Mouse (Mus musculus) liver, adult (tissue): ENCODE data around the gene Fam107b.

Source experiments
- GATA4 ChIP-seq: IDR thresholded peaks from 2 replicates; pipeline ENCODE4 v1.6.1; 2014; ENCODE audit warnings: mild to moderate bottlenecking, low read length; ENCODE audit not compliant: insufficient replicate concordance

Fam107b gene

GRCm38 (mm10) chr2:3737917-3738694, 167.8 kb downstream of the Fam107b start:
- TF ChIP-seq GATA4 = no peak

GRCm38 (mm10) chr2:3738734-3739133, 168.4 kb downstream of the Fam107b start:
- no peak for TF ChIP-seq GATA4

- TF ChIP-seq GATA4 = no peak
Measured at GRCm38 (mm10) chr2:3739351-3739961, 169.2 kb downstream of the Fam107b start.

DNA sequence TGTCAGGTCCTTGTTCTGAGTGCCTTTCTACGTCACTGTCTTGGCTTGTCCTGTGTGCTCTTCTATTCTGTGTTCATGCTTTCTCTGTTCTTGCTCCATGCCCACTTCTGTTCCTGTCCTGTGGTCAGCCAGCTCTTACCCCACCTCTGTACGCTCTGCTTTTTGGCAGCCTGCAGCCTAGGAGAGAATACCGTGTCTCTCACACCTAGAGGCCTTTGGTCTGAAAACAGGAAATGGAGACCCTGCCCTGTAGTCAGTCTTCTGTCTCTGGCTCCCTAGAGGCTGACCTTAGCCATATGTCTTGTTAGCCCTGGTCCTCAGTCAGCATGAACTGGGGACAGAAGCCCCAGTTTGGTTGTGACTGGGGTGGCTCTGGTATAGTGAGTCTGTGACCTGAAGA, 170.0 kb downstream of the Fam107b start:
- TF ChIP-seq GATA4 = no peak

DNA sequence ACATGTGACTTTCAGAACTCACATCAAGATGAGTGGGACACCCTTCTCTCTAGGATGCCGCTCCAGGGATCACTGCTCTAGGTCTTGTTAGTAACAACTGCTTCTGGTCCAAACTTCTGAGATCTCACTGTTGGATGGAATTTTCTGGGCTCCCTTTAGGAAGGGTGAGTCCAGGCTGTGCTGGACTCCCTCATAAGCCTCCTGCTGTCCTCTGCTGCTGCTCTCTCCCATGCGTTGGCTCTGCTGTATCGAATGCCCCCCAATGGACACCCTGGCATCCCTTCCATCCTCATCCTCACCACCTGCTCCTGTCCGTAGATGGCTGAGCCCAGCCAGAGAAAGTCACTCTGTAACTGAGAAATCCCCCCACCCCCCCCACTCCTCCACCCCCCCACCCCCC, 170.4 kb downstream of the Fam107b start:
- no peak for TF ChIP-seq GATA4

DNA sequence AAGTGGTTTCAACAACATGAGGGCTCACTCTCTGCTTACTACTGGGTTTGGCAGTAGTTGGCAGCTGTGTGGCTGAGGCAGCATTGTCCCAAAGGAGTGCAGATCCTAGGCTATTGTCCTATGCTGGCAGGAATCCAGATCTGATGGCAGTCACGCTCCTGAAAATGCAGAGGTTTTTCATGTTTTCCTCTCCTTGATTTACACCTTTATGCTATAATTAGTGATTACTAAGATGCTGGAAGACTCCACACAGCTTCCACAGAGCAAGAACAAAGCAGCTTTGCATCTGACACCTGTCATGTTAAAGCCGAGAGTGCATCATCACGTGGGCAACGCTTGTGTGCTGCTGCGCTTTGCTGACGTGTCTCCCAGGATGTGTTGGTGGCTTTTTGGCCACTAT, 172.2 kb downstream of the Fam107b start:
- TF ChIP-seq GATA4 = no peak

- no peak for TF ChIP-seq GATA4
Measured at GRCm38 (mm10) chr2:3745041-3745440, 174.8 kb downstream of the Fam107b start.

DNA sequence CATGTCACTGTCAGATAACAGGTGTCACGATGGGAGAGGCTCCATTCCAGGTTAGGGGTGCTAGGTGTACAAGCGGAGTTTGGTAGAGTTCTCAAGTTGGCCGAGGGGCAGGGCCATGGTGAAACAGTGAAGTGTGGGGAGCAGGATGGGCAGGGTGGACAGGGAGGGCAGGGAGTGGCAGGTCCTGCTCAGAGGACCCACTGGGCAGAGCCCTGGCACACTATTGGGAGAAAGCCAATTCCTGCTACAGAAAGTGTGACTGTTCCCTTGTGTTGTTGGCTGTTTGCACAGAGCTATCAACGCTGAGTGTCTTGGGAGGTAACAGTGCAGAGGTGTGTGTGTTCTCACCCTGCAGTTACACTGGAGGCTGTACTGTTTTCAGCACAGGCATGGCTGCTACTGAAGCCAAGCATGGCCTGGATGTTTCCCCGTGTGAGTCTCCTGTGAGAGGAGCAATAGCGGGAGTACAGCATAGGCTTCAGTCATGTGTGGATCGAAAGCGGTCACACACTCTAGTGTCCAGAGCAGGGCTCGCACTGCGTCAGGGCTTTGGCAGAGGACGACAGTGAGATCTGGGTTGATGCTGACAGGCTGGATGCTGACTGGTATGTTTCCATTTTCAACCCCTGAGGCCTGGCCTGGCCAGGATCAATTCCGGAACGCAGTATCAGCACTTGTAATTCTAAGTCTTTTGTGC, 175.8 kb downstream of the Fam107b start:
- TF ChIP-seq GATA4 = no peak

GRCm38 (mm10) chr2:3748714-3749503, 178.6 kb downstream of the Fam107b start:
- TF ChIP-seq GATA4 = no peak

DNA sequence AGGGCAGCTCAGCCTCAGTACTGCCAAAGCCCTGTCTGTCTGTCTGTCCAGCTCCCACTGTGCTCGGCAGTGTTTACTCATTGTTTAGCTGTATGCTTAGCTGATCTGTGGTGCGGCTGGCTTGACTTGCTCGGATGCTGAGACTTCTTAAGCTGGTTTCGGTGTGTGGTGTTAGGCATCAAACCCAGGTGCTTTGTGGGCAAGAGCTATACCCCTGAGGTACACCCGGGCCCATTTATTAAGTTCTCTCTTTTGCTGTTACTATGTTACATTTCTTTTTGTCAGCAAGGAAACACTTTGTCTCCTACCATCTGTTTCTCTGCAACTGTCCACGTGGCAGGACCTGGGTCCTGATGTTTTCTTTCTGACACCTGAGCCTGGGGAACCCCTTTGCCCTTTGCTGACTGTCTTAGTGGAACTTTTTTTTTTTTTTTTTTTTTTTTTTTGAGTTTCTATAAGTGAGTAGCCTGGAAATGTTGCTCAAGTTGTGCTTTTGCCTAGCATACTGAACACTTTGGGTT, 179.3 kb downstream of the Fam107b start:
- TF ChIP-seq GATA4 = no peak

DNA sequence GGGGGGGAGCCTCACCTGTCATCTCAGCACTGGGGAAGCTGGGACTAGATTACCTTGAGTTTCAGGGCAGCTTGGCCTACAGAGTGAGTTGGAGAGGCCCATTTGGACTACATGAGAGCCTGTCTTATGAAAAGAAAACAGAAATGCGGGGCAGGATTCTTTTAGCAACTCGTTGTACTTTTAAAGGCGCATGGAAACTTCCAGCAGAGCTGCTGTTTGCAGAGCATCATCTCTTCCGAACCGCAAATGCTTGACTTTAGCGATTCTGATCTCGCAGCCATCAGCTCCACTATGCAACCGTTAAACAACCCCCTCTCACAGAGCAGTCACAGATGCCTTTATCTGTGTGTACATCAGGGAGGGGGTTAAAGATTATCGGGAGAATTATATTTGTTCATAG, 179.8 kb downstream of the Fam107b start:
- TF ChIP-seq GATA4 = no peak

DNA sequence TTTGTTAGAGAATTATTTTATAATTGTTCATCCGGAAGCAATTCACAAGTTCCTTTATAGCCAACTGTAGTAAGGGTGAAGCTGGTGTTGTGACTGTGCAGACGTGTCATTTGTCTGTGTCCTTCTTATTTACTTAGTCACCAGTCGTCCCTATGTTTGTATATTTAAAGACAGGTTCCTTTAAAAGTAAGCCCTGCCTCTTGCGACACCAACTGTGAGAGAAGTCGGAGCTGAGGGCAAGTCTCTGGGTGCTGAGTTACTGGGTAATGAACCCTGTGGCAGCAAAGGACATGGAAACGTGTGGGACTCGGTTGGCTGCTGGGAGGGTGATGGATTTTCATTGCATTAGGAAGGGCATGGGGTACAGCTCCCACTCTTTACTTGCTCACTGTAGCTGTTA, 182.1 kb downstream of the Fam107b start:
- TF ChIP-seq GATA4 = no peak

DNA sequence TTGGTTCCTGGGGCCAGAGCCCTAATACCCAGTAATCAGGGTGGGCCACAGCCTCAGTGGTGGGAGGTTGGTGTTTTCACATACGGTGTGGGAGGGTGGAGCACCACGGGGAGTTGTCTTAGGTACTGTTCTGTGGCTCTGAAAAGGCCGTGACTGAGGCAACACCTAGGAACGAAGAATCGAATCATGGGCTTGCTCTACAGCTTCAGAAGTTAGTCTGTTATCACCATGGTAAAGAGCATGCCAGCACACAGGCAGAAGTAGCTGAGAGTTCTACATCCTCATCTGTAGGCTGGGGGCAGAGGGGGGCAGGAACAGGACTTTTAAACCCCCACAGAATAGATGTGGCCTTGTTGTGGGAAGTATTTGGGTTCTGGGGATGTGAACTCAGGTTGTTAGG, 182.6 kb downstream of the Fam107b start:
- no peak for TF ChIP-seq GATA4

GRCm38 (mm10) chr2:3753749-3754148, 183.5 kb downstream of the Fam107b start:
- TF ChIP-seq GATA4 = no peak

- no peak for TF ChIP-seq GATA4
Measured at GRCm38 (mm10) chr2:3755936-3756335, 185.6 kb downstream of the Fam107b start.
